Mouse (Mus musculus) mature B cell (primary cell): Measurements from ENCODE around the gene 2610001J05Rik.
"Not testable (repeated sequence)": the region's sequence is repeated elsewhere in the genome, so short reads cannot be mapped to it uniquely, and the experiment has no call there.

Experiments
- in situ Hi-C: fragments of 300-500 bp; cut with MboI; formaldehyde crosslinking; loops from 2 replicates; pipeline ENCODE4 v1.14.3; 2019

Gene 2610001J05Rik

DNA sequence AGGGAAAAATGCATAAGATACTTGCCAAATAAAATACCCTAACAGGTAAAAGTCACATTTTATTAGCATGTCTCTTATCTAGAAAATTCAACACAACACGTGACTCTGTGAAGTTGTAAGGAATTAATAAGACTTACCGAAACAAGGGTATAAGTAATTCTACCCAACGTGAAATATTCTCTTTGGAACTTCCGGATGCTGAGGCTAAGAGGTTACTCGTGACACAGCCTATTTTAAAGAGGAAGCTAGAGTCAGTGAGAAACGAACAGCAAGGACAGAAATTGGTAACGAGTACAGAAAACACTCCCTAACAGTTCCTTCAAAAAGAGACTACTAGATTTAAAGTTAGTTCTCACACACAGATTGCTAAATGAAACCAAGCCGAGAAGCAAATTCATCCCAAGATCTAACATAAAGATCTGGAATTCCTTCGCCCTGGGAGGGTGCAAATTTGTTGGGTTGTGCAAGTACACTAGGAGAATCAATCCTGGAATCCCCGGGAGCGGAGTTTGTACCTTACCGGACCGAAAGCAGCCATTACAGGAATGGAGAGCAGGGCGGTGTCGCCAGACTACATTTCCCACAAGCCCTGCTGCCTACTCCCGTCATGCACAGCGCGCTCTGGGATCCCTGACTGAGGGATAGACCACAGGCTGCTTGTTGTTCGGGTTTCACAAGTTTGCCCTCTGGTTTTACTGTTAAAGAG, at the start of gene 2610001J05Rik:
Gene 2610001J05Rik (minus strand): TSS at position 600 of the 706 bp plus-strand sequence.
- in situ Hi-C loops = loop anchor here (25.0 kb wide), 1 partner anchor 259 kb away; the partner anchor contains the start of gene Tmem168

- in situ Hi-C loops = no loop called here
Observed at GRCm38 (mm10) chr6:13909762-13910537, 38.6 kb upstream of the 2610001J05Rik start.

DNA sequence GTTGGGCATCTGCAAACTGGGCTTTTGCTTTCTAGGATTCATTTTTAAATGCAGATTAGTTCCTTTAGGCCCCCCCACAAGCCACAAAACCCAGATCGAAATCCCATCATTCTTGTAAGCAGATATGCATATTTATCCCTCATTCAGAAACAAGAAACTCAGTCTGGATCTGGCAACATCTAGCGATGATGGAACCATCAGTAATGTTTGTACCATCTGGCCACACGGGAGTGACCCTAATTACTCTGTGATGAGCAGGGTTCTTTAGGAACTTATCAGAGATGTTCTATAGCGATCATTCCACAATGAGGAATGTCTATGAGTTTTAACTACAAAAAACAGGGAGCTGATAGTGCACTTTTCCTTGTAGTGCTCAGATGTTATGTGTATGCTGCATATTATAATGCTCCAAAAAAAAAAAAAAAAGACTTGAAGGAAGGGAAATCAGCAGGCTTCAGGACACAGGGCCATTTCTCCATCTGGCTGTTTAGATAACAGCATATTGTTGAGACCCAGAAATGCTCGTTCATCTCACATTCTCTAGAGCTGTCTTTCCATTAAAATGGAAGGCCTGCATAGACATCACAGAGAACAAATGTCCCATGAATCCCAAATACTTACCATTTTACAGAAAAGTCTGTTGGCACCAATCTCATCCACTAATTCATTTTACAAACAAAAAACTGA, 31.8 kb upstream of the 2610001J05Rik start:
- in situ Hi-C loops = no loop called here

- in situ Hi-C loops = no loop called here
Observed at GRCm38 (mm10) chr6:13884877-13885592, 13.7 kb upstream of the 2610001J05Rik start.

- in situ Hi-C loops = no loop called here
Observed at GRCm38 (mm10) chr6:13882919-13883318, 11.6 kb upstream of the 2610001J05Rik start.

- in situ Hi-C loops = loop anchor here (25.0 kb wide), 1 partner anchor 262 kb away; the partner anchor contains the start of gene Tmem168
Observed at GRCm38 (mm10) chr6:13873959-13874358, 2.6 kb upstream of the 2610001J05Rik start.

- in situ Hi-C loops = loop anchor here (25.0 kb wide), 1 partner anchor 260 kb away; the partner anchor contains the start of gene Tmem168
Observed at GRCm38 (mm10) chr6:13872076-13872475, 758 bp upstream of the 2610001J05Rik start.

DNA sequence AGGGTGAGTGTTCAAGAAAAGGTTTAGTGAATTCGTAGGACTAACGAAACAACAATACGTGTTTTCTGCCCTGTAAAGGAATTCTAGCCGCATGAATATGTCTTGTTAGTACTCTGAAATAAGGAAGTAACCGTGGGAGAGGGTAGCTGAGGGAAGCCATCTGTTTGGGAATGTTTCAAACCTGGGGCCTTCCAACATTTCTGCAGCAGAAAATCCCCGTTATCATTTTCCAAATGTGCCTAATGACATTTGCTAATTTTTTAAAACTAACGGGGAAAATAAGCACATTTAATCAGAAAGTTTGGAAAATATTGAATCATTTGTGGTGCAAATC, 274 bp upstream of the 2610001J05Rik start:
- in situ Hi-C loops = loop anchor here (25.0 kb wide), 1 partner anchor 259 kb away; the partner anchor contains the start of gene Tmem168

- in situ Hi-C loops = loop anchor here (25.0 kb wide), 1 partner anchor 258 kb away; the partner anchor contains the start of gene Tmem168
Observed at GRCm38 (mm10) chr6:13870289-13870741, 1.0 kb downstream of the 2610001J05Rik start.

DNA sequence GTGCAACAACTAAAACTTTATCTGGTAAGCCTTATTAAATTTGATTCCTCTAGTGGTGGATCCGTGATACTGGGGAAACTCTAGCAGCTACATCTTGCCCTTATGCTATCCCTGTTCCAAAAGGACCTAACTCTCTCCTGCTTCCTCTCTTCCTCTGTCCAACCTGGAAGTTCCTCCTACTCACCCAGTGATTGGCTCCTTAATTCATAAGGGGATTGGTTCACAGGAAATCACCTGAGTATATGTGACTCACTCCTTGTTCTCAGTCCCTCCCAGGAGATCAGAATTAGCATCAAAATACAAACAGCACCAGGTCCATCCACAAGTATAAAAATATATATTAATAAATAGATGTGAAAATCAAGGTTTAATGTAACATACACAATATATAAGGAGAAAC, 10.7 kb downstream of the 2610001J05Rik start:
- in situ Hi-C loops = loop anchor here (25.0 kb wide), 1 partner anchor 248 kb away; the partner anchor contains the start of gene Tmem168

DNA sequence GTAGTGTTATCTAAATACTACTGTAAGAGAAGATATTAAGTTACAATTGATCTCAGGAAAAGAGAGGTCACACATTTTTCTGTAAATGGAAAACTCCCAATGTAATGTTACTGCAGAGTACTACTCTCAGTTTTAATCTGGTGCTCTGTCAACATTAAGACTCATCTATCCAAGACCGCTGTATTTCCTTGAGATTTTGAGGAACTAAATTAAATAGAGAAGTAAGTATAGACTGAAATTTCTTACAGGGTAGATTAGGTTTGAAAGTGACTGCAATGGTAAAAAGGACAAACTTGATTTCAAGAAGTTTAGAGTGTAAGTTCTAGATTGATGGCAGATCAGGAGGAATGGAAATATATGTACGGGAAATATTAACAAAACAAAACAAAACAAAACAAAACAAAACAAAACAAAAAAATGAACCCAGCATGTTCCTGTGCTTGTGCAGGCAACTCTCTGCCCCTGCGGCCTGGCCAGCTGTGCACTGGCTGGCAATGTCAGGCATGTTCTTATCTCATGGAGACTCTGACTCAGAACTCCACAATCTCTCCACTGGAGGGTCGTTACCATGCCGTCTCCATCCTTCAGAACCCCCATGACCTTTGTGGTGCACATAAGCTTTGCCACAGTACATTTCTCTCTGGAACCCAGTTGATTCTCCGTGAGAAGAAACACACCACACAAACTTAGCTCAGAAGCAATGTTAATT, 11.3 kb downstream of the 2610001J05Rik start:
- in situ Hi-C loops = loop anchor here (25.0 kb wide), 1 partner anchor 248 kb away; the partner anchor contains the start of gene Tmem168

GRCm38 (mm10) chr6:13854230-13854629, 17.1 kb downstream of the 2610001J05Rik start:
- in situ Hi-C loops = loop anchor here (25.0 kb wide), 1 partner anchor 242 kb away; the partner anchor contains the start of gene Tmem168

GRCm38 (mm10) chr6:13853244-13853643, 18.1 kb downstream of the 2610001J05Rik start:
- in situ Hi-C loops = loop anchor here (25.0 kb wide), 1 partner anchor 241 kb away; the partner anchor contains the start of gene Tmem168

DNA sequence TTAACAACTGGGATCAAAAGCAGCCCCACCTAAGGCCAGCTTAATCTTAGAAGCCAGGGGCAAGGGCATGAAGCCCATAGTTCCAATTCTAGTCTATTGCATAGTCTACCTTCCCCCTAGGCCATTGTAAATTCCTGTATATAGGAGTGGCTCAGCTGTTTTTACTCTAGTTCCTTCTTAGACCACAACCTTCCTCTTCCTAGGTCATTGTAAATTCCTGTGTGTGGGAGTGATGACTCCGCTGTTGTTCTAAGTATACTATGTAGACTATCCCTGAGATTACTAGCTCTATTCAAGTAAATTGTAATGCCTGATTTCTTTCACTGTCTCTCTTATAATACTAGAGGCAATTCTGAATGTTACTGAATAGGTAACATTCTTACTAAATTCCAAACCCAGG, 25.3 kb downstream of the 2610001J05Rik start:
- in situ Hi-C loops = not testable (repeated sequence)

DNA sequence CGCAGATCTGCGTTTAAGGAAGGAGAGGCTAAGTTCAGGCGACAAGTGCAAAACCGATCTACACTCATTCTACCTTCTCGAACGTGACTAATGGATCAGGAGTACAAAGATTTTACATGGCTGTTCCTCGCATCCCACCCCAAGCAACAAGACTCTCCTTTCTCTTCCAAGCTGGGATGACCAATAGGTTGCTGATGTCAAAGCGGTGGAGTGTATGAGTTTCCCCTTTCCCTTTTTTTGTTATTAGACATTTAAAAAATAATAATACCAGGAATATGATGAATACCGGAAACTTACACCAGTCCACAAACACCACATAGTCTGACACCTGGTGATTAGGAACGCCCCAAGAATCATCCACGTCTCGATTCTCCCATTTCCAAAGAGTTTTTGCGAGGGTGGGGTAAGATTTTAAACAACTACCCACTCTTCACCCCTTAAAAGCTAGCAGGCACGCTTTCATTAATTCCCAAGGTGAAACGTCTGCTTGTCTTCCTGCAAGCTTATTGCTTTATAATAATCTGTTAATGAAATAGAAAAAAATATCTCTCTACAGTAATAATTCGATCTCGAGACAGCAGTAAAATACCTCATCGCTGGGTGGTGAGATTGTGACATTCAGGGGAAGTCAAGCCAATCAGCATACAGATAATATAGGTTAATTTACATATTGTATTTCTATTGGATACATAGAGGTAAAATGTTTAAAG, 31.8 kb downstream of the 2610001J05Rik start, which contains the start of gene Gpr85:
Gene Gpr85 (minus strand): TSS at position 598 of the 710 bp plus-strand sequence.
- in situ Hi-C loops = no loop called here

GRCm38 (mm10) chr6:13838677-13839344, 32.5 kb downstream of the 2610001J05Rik start:
- in situ Hi-C loops = no loop called here

DNA sequence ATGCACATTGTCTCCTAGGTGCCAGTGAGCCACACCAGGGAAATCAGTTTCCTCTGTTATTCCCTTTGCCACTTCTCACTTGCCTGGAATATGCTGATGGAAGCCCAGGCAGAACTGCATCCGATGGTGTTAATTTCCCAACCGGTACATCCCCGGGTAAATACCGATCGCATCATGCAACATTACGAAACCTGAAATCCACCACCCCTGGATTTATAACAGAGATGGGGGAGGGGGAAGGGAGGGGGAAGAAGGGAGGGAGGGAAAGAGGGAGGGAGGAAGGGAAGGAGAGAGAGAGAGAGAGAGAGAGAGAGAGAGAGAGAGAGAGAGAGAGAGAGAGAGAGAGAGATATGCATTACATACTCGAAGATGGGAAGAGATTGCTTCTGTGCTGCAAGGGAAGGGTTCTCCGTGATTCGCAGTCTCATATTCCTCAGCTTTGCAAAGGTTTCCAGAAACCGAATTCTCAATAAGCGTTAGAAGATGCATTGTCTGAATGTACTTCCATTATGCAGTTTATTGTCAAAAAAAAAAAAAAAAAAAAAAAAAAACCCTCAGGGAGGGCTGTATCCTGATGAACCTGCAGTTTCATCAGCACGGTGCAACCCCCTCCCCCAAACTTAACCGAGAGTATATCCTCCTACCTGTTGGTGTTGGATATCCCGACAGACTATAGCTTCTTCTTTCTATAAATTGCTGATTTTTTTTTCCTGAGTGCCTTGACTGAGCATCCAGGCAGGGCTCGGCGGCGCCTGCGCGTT, 33.2 kb downstream of the 2610001J05Rik start:
- in situ Hi-C loops = no loop called here

DNA sequence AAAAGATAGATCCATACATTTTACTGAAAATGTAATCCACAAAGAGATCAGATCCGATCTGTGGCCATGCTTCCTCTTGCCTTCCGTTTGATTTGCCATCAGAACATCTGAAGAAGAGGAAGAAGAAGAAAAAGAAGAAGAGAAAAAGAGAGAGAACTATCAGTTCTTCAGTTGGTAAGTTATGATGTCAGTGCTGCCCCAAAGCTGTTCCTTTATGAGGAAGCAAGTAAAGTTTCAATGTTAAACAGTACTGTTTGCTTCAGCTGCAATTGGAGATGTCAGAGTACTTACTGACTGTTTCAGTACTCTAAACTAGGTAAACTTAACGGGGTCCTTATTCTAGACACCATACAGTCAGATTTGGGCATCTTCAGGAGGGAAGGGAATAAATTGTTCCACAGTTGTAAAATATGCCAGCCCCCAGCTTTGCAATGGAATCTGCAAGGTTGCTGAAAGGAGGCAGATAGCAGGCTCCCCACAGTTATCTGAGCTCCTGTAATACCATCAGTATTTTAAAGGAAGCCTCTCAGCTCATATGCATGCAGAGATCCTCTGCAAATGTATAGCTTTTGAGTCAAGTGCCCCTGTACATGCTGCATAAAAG, 34.2 kb downstream of the 2610001J05Rik start:
- in situ Hi-C loops = no loop called here
